Mouse (Mus musculus) heart, embryonic 10.5 days (tissue): ENCODE data around the gene A030003K21Rik. TPM values are rescaled to one million over a fixed set of nuclear protein-coding genes. Genes with fewer than 3 reads are reported as not detected.

Experiments
- DNase-seq: peaks from one replicate; pipeline ENCODE4 v3.0.0-alpha.2; 2017; ENCODE audit warnings: low spot score
- H3K27ac ChIP-seq: fragments of 300-500 bp; sonication (generic); 2 replicates; pipeline ENCODE4 v1.5.1; 2016; ENCODE audit warnings: mild to moderate bottlenecking
- H3K27me3 ChIP-seq: fragments of 300-500 bp; sonication (generic); 2 replicates; pipeline ENCODE4 v1.6.1; 2016; ENCODE audit warnings: mild to moderate bottlenecking; ENCODE audit not compliant: poor library complexity, insufficient read depth, severe bottlenecking
- H3K36me3 ChIP-seq: fragments of 300-500 bp; sonication (generic); 2 replicates; pipeline ENCODE4 v1.6.1; 2016; ENCODE audit warnings: mild to moderate bottlenecking, moderate library complexity
- H3K4me1 ChIP-seq: fragments of 300-500 bp; sonication (generic); 2 replicates; pipeline ENCODE4 v1.6.1; 2016; ENCODE audit warnings: mild to moderate bottlenecking
- H3K4me3 ChIP-seq: fragments of 300-500 bp; sonication (generic); 2 replicates; pipeline ENCODE4 v1.5.1; 2016; ENCODE audit warnings: mild to moderate bottlenecking, moderate library complexity
- H3K9me3 ChIP-seq: fragments of 300-500 bp; sonication (generic); 2 replicates; pipeline ENCODE4 v1.6.1; 2016; ENCODE audit warnings: mild to moderate bottlenecking, moderate library complexity
- WGBS: fragments of 180-500 bp; shearing (Covaris S2); methylation state at CpG from one replicate; pipeline ENCODE4 v1.1.7; 2016; 5-methylcytosine and 5-hydroxymethylcytosine counted together
- polyA plus RNA-seq: library from polyadenylated mRNA; unstranded; fragments of >200 nt; fragmentation: Nextera tagmentation; extraction: Ambion mirVana; gene quantifications from 2 replicates; pipeline ENCODE4 v1.2.1, GENCODE M21; 2016

Gene A030003K21Rik
- polyA plus RNA-seq, 1 experiment from 2014 or later = not detected

GRCm38 (mm10) chr1:82893269-82893668 lies 49.9 kb downstream of the A030003K21Rik start:
- peaks cover 54% of the 10 kb centered on the region for H3K36me3 ChIP-seq

More at GRCm38 (mm10) chr1:82893269-82893668, 49.9 kb downstream of the A030003K21Rik start:
- Histone ChIP-seq H3K4me1 (no peaks in the 10 kb centered on the region), H3K27ac (no peak overlapping the region), H3K9me3 (no peaks in the 10 kb centered on the region), H3K4me3 (no peak overlapping the region), H3K27me3 (no peaks in the 10 kb centered on the region)
- no peak for DNase-seq
- 95% methylated on average over 7 of the region's 7 CpGs for WGBS

Other genes starting within 250 kb of the A030003K21Rik start
- gene Mff, start 218.5 kb downstream of the A030003K21Rik start, polyA plus RNA-seq = 197 TPM in 2 replicates
- not detected in 2 replicates for gene Tm4sf20, start 174.9 kb downstream of the A030003K21Rik start, polyA plus RNA-seq
- gene Gm47791, start 172.1 kb downstream of the A030003K21Rik start, polyA plus RNA-seq = not detected in 2 replicates
- gene Agfg1, start 103.9 kb downstream of the A030003K21Rik start, polyA plus RNA-seq = 33.5 and 44.7 TPM in 2 replicates
- not detected in 2 replicates for gene A030005L19Rik, start 30.1 kb downstream of the A030003K21Rik start, polyA plus RNA-seq
- gene A030014E15Rik, start 18.5 kb downstream of the A030003K21Rik start, polyA plus RNA-seq = not detected in 2 replicates
- not detected in 2 replicates for gene Gm6217, start 12.0 kb downstream of the A030003K21Rik start, polyA plus RNA-seq
- gene Gm7544, start 12.6 kb upstream of the A030003K21Rik start, polyA plus RNA-seq = not detected in 2 replicates
- gene Gm47955, start 16.9 kb upstream of the A030003K21Rik start, polyA plus RNA-seq = not detected in 2 replicates
- gene Gm47959, start 57.2 kb upstream of the A030003K21Rik start, polyA plus RNA-seq = not detected in 2 replicates
- 2.5 and 2.8 TPM in 2 replicates for gene Slc19a3, start 95.1 kb upstream of the A030003K21Rik start, polyA plus RNA-seq
- not detected in 2 replicates for gene Krtap28-10, start 99.1 kb upstream of the A030003K21Rik start, polyA plus RNA-seq
- not detected in 2 replicates for gene Gm47969, start 101.5 kb upstream of the A030003K21Rik start, polyA plus RNA-seq
- not detected in 2 replicates for gene A030005K14Rik, start 116.0 kb upstream of the A030003K21Rik start, polyA plus RNA-seq
- gene Krtap28-13, start 117.5 kb upstream of the A030003K21Rik start, polyA plus RNA-seq = 0.25 TPM in 1 of 2 replicates, not detected in the other
- 0.21 and 0.34 TPM in 2 replicates for gene Ccl20, start 173.4 kb upstream of the A030003K21Rik start, polyA plus RNA-seq
- 0.14 TPM in 1 of 2 replicates, not detected in the other for gene Daw1, start 216.4 kb upstream of the A030003K21Rik start, polyA plus RNA-seq